Mouse (Mus musculus) heart, postnatal 0 days (tissue): ENCODE measurements around the gene Bcr. TPM values are rescaled to one million over a fixed set of nuclear protein-coding genes. Genes with fewer than 3 reads are reported as not detected.

Source experiments
- ATAC-seq: fragments of 200-750 bp; cut with Nextera tagmentation; 2 replicates; pipeline ENCODE4 v1.8.0; 2017; ENCODE audit warnings: low read depth, moderate number of reproducible peaks, moderate library complexity; ENCODE audit not compliant: insufficient read depth
- DNase-seq: peaks from one replicate; pipeline ENCODE4 v3.0.0-alpha.2; 2016; ENCODE audit warnings: low spot score
- H3K27ac ChIP-seq: fragments of 300-500 bp; sonication (generic); 2 replicates; pipeline ENCODE4 v1.5.1; 2014; ENCODE audit warnings: low read depth, mild to moderate bottlenecking
- H3K27me3 ChIP-seq: fragments of 300-500 bp; sonication (generic); 2 replicates; pipeline ENCODE4 v1.6.1; 2014; ENCODE audit warnings: low read length, mixed read lengths; ENCODE audit not compliant: control insufficient read depth, insufficient read depth
- H3K36me3 ChIP-seq: fragments of 300-500 bp; sonication (generic); replicated peaks from 2 replicates; pipeline ENCODE4 v1.6.1; 2014; ENCODE audit warnings: low read length, mixed read lengths; ENCODE audit not compliant: control insufficient read depth, insufficient read depth
- H3K4me1 ChIP-seq: fragments of 300-500 bp; sonication (generic); 2 replicates; pipeline ENCODE4 v1.6.1; 2014; ENCODE audit warnings: antibody characterized with exemption; ENCODE audit not compliant: control insufficient read depth, insufficient read depth
- H3K4me2 ChIP-seq: fragments of 300-500 bp; sonication (generic); 2 replicates; pipeline ENCODE4 v1.6.1; 2014; ENCODE audit warnings: low read depth, mild to moderate bottlenecking, low read length, moderate library complexity
- H3K4me3 ChIP-seq: fragments of 300-500 bp; sonication (generic); 2 replicates; pipeline ENCODE4 v1.5.1; 2014; ENCODE audit warnings: low read depth, low read length
- H3K9ac ChIP-seq: fragments of 300-500 bp; sonication (generic); replicated peaks from 2 replicates; pipeline ENCODE4 v1.6.1; 2014; ENCODE audit warnings: low read depth, low read length, mixed read lengths
- H3K9me3 ChIP-seq: fragments of 300-500 bp; sonication (generic); replicated peaks from 2 replicates; pipeline ENCODE4 v1.6.1; 2016; ENCODE audit warnings: low read length; ENCODE audit not compliant: control insufficient read depth
- CTCF ChIP-seq: IDR thresholded peaks from 2 replicates; pipeline ENCODE4 v1.5.1; 2016; ENCODE audit warnings: antibody characterized with exemption, control low read depth, low read depth
- EP300 ChIP-seq: IDR thresholded peaks from 2 replicates; pipeline ENCODE4 v1.6.1; 2016; ENCODE audit warnings: antibody characterized with exemption, low read depth
- WGBS: fragments of 180-500 bp; shearing (Covaris S2); extraction: QIAGEN DNeasy Blood & Tissue Kit; methylation state at CpG from one replicate; pipeline ENCODE4 v1.1.7; 2014; 5-methylcytosine and 5-hydroxymethylcytosine counted together
- polyA plus RNA-seq: library from polyadenylated mRNA; unstranded; fragments of >200 nt; fragmentation: Nextera tagmentation; extraction: Ambion mirVana; gene quantifications from 2 replicates; pipeline ENCODE4 v1.2.1, GENCODE M21; 2015
- total RNA-seq: library from RNA; depleted of rRNA; stranded (reverse); fragments of >200 nt; gene quantifications from 2 replicates; pipeline ENCODE4 v1.2.3, GENCODE M21; 2014; ENCODE audit warnings: low replicate concordance

The Bcr gene
- total and polyA plus RNA-seq, 2 experiments from 2014 or later, result 9.3 to 12.1 TPM

DNA sequence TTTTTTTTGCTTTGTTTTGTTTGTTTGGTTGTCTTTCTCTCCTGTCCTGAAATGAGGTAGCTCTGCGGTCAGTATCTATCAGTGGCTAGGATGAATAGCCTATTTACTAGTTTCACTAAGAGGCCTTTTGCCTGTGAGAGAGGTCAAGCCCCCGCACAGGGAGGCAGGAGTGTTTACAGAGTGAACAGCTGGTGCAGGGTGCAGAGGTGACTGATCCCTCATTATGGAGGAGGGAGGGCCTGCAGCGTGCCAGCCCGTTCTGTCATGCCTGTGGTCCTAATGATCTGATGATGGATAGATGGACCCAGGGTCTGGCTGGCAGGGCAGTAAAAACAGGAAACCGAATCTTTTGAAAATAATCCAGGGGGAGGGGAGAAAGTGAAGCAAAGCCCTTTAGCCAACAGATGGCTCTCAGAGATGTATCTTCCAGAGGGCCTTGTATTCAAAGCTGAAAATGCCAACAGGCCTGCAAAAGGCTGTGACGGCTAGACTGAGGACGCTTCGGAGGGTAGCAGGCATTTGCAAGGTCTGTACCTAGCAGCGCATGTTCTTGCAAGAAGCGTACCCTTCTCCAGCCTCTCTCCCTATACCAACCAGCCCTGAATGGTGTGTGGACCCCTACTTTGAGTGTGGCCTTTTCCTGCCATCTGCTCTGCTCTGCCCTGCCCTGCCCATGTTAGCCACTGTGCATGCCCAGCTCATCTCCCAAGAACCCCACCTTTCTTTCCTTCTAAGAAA lies 38.2 kb downstream of the Bcr start:
- ATAC-seq (no peak), DNase-seq (no peak)
- Histone ChIP-seq H3K4me3 (no peak overlapping the region), H3K4me2 (no peak overlapping the region), H3K9me3 (no peaks in the 10 kb centered on the region; the same call in 1 of the 2 replicates), H3K9ac (no peak overlapping the region), H3K4me1 (peaks cover 24% of the 10 kb centered on the region), H3K27me3 (peaks cover 88% of the 10 kb centered on the region), H3K36me3 (no peaks in the 10 kb centered on the region), H3K27ac (no peak overlapping the region)
- TF ChIP-seq CTCF, result no peak
- TF ChIP-seq EP300, result no peak
- 70% methylated on average over 10 of the region's 10 CpGs for WGBS

DNA sequence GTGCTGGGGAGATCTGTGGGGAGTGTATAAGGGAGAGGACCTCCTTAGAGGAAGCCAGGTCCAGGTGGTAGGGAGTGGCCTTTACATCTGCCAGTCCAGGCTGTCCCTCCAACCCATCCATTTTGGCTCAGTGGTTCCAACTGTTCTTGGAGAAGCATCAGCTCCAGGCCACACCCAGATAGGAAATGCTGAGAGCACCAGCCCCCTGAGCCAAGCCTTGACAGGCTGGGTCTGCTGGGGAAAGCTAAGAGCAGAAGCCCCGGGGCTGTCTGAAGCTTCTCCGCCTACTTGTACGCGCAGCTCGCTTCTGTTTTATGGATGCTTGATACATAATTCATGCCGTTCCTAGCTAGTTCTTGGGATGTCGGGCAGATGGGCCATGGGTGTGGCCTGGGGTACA lies 39.9 kb downstream of the Bcr start:
- WGBS, result 81% methylated on average over 7 of the region's 7 CpGs
- TF ChIP-seq CTCF (no peak), EP300 (no peak)
- no peak overlapping the region for H3K4me2 ChIP-seq
- no peaks in the 10 kb centered on the region; the same call in 1 of the 2 replicates for H3K9me3 ChIP-seq
- H3K4me1 ChIP-seq, result peaks cover 28% of the 10 kb centered on the region
- no peak overlapping the region for H3K27ac ChIP-seq
- H3K27me3 ChIP-seq, result peaks cover 82% of the 10 kb centered on the region
- ATAC-seq (no peak), DNase-seq (no peak)
- H3K9ac ChIP-seq, result no peak overlapping the region
- H3K36me3 ChIP-seq, result no peaks in the 10 kb centered on the region
- H3K4me3 ChIP-seq, result no peak overlapping the region

DNA sequence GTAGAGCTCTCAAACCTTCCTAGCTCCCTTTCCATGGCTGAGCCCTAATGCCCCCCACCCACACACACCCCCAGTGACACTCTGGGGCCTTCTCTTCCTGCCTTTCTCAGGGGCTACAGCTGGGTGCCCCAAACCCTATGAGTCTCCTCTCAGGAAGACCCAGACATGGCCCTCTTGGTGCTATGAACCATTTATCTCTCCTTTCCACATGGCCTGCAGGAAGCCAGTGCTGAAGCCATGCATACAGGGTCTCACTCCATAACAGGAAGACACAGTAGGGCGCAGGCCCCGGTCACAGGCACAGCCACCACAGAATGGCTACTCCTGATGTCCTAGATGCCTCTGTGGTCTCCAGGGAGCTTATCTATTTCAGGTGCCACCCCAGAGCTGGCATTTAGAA lies 43.1 kb downstream of the Bcr start:
- WGBS, result 77% methylated on average over 2 of the region's 2 CpGs
- H3K27me3 ChIP-seq, result peaks cover 57% of the 10 kb centered on the region

GRCm38 (mm10) chr10:75104191-75105098 lies 44.1 kb downstream of the Bcr start:
- WGBS, result 32% methylated on average over 9 of the region's 9 CpGs
- Histone ChIP-seq H3K9ac (no peak overlapping the region), H3K27ac (peak overlapping the region; percentile 63), H3K4me1 (peaks cover 13% of the 10 kb centered on the region; the same call in 1 of the 2 replicates), H3K4me3 (no peak overlapping the region), H3K27me3 (peaks cover 47% of the 10 kb centered on the region), H3K36me3 (no peaks in the 10 kb centered on the region), H3K4me2 (0 out of 2 replicates have a peak overlapping the region, but pooled peaks have one; percentile 9), H3K9me3 (no peaks in the 10 kb centered on the region; the same call in 1 of the 2 replicates)
- DNase-seq (no peak), ATAC-seq (peak; percentile 68)
- TF ChIP-seq EP300, result no peak
- TF ChIP-seq CTCF, result no peak

More for the DNA sequence above, 43.1 kb downstream of the Bcr start:
- Histone ChIP-seq H3K4me1 (peaks cover 13% of the 10 kb centered on the region; the same call in 1 of the 2 replicates), H3K36me3 (no peaks in the 10 kb centered on the region), H3K9ac (no peak overlapping the region), H3K27ac (no peak overlapping the region), H3K9me3 (no peaks in the 10 kb centered on the region; the same call in 1 of the 2 replicates), H3K4me2 (no peak overlapping the region), H3K4me3 (no peak overlapping the region)
- ATAC-seq (no peak), DNase-seq (no peak)
- TF ChIP-seq CTCF, result no peak
- TF ChIP-seq EP300, result no peak

DNA sequence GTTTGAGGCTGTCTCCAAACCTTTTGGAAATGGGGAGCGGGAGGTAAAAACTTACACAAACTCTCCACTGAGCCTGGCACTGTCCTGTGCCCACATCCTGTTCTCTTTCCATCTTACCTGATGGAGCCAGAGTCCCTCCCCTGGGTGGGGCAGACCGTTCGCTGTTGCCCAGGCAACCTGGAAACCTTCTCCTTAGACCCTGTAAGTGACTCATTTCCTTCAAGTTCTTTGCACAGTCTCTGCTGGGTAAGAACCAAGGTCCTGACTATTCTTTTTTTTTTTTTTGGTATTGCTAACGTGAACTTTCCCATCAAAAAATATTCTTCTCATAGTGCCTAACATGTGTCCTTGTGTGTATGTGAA lies 44.7 kb downstream of the Bcr start:
- H3K4me1 ChIP-seq, result peaks cover 13% of the 10 kb centered on the region; the same call in 1 of the 2 replicates
- peaks cover 42% of the 10 kb centered on the region for H3K27me3 ChIP-seq
- DNase-seq (no peak), ATAC-seq (no peak)
- TF ChIP-seq CTCF (no peak), EP300 (no peak)
- H3K9me3 ChIP-seq, result no peaks in the 10 kb centered on the region; the same call in 1 of the 2 replicates
- H3K4me2 ChIP-seq, result no peak overlapping the region
- 68% methylated on average over 4 of the region's 4 CpGs for WGBS
- no peak overlapping the region for H3K27ac ChIP-seq
- no peak overlapping the region for H3K9ac ChIP-seq
- H3K36me3 ChIP-seq, result no peaks in the 10 kb centered on the region
- no peak overlapping the region for H3K4me3 ChIP-seq
